Mouse (Mus musculus) erythroblast, embryonic 14.5 days (primary cell): Measurements from ENCODE around the gene Atp7a.

Source experiments
- GATA1 ChIP-seq: IDR thresholded peaks from 2 replicates; pipeline ENCODE4 v1.6.1; 2012; ENCODE audit warnings: low read length, inconsistent platforms, mixed read lengths
- TAL1 ChIP-seq: IDR thresholded peaks from 3 replicates; pipeline ENCODE4 v1.6.1; 2012; ENCODE audit warnings: low read length, inconsistent platforms, mixed read lengths

GRCm38 (mm10) chrX:106035727-106036126, 8.7 kb downstream of the Atp7a start:
- no peak for TF ChIP-seq GATA1
- TF ChIP-seq TAL1, result no peak
